Mouse (Mus musculus) embryonic facial prominence, embryonic 14.5 days (tissue): ENCODE data around the gene Spata31d1a. TPM values are rescaled to one million over a fixed set of nuclear protein-coding genes. Genes with fewer than 3 reads are reported as not detected.

Experiments used
- ATAC-seq: fragments of 200-750 bp; cut with Nextera tagmentation; 2 replicates; pipeline ENCODE4 v1.8.0; 2017; ENCODE audit warnings: low read depth, moderate number of reproducible peaks, moderate TSS enrichment
- DNase-seq: peaks from one replicate; pipeline ENCODE4 v3.0.0-alpha.2; 2015; ENCODE audit warnings: low spot score
- H3K27ac ChIP-seq: fragments of 300-500 bp; sonication (generic); replicated peaks from 2 replicates; pipeline ENCODE4 v1.5.1; 2014; ENCODE audit warnings: low read depth, mild to moderate bottlenecking, low read length, moderate library complexity
- H3K27me3 ChIP-seq: fragments of 300-500 bp; sonication (generic); replicated peaks from 2 replicates; pipeline ENCODE4 v1.6.1; 2014; ENCODE audit warnings: low read length; ENCODE audit not compliant: control insufficient read depth, insufficient read depth
- H3K36me3 ChIP-seq: fragments of 300-500 bp; sonication (generic); 2 replicates; pipeline ENCODE4 v1.6.1; 2014; ENCODE audit warnings: low read length, mixed read lengths; ENCODE audit not compliant: control insufficient read depth, insufficient read depth
- H3K4me1 ChIP-seq: fragments of 300-500 bp; sonication (generic); 2 replicates; pipeline ENCODE4 v1.6.1; 2014; ENCODE audit warnings: antibody characterized with exemption, low read length; ENCODE audit not compliant: control insufficient read depth, insufficient read depth
- H3K4me2 ChIP-seq: fragments of 300-500 bp; sonication (generic); 2 replicates; pipeline ENCODE4 v1.6.1; 2014; ENCODE audit warnings: low read depth, mild to moderate bottlenecking, low read length, moderate library complexity, mixed read lengths
- H3K4me3 ChIP-seq: fragments of 300-500 bp; sonication (generic); 2 replicates; pipeline ENCODE4 v1.5.1; 2014; ENCODE audit warnings: low read depth, mild to moderate bottlenecking, low read length
- H3K9ac ChIP-seq: fragments of 300-500 bp; sonication (generic); 2 replicates; pipeline ENCODE4 v1.6.1; 2014; ENCODE audit warnings: low read depth, mild to moderate bottlenecking, low read length, moderate library complexity, mixed read lengths
- H3K9me3 ChIP-seq: fragments of 300-500 bp; sonication (generic); 2 replicates; pipeline ENCODE4 v1.6.1; 2016; ENCODE audit warnings: low read length; ENCODE audit not compliant: control insufficient read depth
- WGBS: fragments of 180-500 bp; shearing (Covaris S2); extraction: QIAGEN DNeasy Blood & Tissue Kit; methylation state at CpG from one replicate; pipeline ENCODE4 v1.1.7; 2014; 5-methylcytosine and 5-hydroxymethylcytosine counted together
- polyA plus RNA-seq: library from polyadenylated mRNA; unstranded; fragments of >200 nt; fragmentation: Nextera tagmentation; extraction: Ambion mirVana; gene quantifications from 2 replicates; pipeline ENCODE4 v1.2.1, GENCODE M21; 2014

Spata31d1a gene
- polyA plus RNA-seq, 1 experiment from 2014 or later, result 0.22 TPM

DNA sequence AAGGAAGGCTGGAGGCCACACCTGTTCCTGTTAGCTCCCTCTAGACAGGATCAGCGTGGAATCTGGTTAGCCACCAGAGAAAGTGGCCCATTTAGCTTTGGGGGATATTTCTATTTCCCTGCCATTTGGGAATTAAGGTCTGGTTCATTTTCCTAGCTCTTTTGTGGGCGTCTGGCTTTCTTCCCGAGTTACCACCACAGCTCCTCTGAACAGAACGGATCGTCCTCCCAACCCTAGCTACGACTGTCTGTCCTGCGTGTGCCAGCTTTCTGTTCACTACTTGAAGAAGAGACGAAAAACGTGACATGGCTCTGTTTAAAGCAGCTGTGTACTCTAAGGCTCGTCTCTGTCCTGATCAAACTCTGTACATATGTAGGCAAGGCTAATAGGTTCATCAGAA lies 40.2 kb downstream of the Spata31d1a start:
- WGBS, result 81% methylated on average over 10 of the region's 10 CpGs
- Histone ChIP-seq H3K27me3 (no peaks in the 10 kb centered on the region), H3K27ac (no peak overlapping the region), H3K9me3 (no peaks in the 10 kb centered on the region), H3K4me1 (peaks cover 16% of the 10 kb centered on the region), H3K9ac (no peak overlapping the region), H3K36me3 (0 out of 2 replicates have a peak, but pooled peaks cover 2% of the 10 kb centered on the region), H3K4me2 (no peak overlapping the region), H3K4me3 (no peak overlapping the region)
- DNase-seq, result no peak
- no peak for ATAC-seq

DNA sequence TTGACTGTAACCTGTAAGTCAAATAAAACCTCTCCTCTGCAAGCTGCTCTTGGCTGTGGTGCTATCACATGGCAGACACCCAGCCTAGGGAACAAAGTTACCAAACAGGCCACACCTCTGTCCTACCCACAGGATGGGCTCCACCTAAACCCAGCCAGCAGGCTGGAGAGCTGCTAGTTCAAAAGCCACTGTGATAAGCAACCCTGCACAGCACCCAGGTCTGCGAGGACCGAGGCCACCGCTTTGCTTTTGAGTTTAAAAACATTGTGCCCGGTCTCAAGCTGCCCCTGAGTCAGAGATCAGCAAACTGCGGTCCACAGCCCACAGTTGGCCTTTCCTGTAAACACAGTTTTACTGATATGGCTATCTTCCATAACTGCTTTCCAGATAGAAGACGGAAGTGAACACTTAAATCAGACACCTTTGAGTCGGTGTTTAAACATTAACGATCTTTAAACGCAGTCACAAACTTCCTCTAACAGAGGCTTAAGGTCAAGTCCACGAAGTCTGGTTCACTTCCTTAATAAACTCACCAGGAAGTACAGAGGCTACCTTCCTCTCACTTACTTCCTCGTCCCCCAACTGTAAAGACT lies 41.5 kb downstream of the Spata31d1a start:
- ATAC-seq (no peak; the same call in 1 of the 2 replicates), DNase-seq (no peak)
- peak overlapping the region; percentile 40; the same call in 1 of the 2 replicates for H3K27ac ChIP-seq
- H3K4me2 ChIP-seq, result no peak overlapping the region
- 74% methylated on average over 11 of the region's 11 CpGs for WGBS
- no peak overlapping the region for H3K9ac ChIP-seq
- H3K27me3 ChIP-seq, result no peaks in the 10 kb centered on the region
- H3K9me3 ChIP-seq, result no peaks in the 10 kb centered on the region
- H3K4me3 ChIP-seq, result no peak overlapping the region
- peaks cover 15% of the 10 kb centered on the region; the same call in 1 of the 2 replicates for H3K36me3 ChIP-seq
- H3K4me1 ChIP-seq, result peaks cover 9% of the 10 kb centered on the region

DNA sequence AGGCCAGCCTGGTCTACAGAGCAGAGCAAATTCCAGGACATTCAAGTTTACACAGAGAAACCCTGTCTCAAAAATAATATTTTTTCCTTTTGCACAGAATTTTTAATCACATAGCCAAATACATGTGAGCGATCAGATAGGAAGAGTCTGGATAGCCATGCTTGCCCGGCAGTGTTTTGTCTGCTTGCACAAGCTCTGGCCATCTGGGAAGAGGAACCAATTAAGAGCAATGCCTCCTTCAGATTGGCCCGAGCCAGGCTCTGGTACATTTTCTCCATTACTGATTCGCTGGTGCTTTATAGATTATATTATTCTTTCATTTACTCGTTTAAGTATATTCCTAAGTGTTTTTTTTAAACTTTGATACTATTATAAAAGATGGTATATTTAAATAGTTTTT lies 42.4 kb downstream of the Spata31d1a start:
- Histone ChIP-seq H3K4me1 (peaks cover 4% of the 10 kb centered on the region; the same call in 1 of the 2 replicates), H3K4me3 (no peak overlapping the region), H3K27ac (no peak overlapping the region), H3K9ac (no peak overlapping the region), H3K27me3 (no peaks in the 10 kb centered on the region), H3K9me3 (no peaks in the 10 kb centered on the region), H3K4me2 (no peak overlapping the region), H3K36me3 (peaks cover 23% of the 10 kb centered on the region; the same call in 1 of the 2 replicates)
- 85% methylated on average over 5 of the region's 5 CpGs for WGBS
- DNase-seq (no peak), ATAC-seq (no peak)

DNA sequence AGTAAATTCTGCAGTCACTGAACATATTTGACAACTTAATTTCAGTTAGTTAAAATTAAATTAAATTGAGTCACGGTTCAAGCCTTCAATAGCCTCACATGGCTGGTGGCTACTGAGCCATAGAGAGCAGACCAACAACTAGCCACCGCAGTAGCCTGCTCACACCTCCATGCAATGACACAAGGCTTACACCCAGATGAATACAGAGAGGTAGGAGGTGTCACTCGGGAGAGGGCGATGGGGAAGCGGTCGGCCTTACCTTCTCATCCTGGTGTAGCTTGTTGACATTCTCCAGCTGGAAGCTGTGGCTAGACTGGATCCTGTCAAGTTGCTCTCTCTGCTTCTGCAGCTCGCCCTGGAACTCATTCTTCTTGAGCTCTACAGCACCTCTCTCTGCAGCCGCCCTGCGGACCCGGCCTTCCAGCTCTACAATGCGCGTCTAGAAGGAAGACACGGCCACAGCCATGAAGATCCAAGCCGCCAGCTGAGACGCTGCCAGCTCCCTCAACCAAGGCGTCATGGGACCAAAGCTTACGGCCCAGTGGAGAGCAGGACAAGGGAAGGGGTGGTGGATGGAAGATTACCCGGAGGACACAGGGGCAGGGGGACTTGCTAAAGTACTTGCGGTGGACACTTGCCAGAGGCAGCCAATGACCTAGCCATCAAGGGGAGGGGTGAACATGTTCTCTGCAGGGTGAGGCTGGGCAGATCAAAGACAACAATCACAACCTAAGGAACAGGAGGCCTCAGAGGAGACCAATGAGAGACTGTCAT lies 46.0 kb downstream of the Spata31d1a start:
- no peak overlapping the region for H3K4me3 ChIP-seq
- H3K27ac ChIP-seq, result no peak overlapping the region
- peaks cover 37% of the 10 kb centered on the region for H3K36me3 ChIP-seq
- H3K9ac ChIP-seq, result no peak overlapping the region
- ATAC-seq (no peak), DNase-seq (no peak)
- H3K27me3 ChIP-seq, result no peaks in the 10 kb centered on the region
- WGBS, result 94% methylated on average over 19 of the region's 19 CpGs
- no peaks in the 10 kb centered on the region for H3K9me3 ChIP-seq
- H3K4me2 ChIP-seq, result no peak overlapping the region
- H3K4me1 ChIP-seq, result no peaks in the 10 kb centered on the region

DNA sequence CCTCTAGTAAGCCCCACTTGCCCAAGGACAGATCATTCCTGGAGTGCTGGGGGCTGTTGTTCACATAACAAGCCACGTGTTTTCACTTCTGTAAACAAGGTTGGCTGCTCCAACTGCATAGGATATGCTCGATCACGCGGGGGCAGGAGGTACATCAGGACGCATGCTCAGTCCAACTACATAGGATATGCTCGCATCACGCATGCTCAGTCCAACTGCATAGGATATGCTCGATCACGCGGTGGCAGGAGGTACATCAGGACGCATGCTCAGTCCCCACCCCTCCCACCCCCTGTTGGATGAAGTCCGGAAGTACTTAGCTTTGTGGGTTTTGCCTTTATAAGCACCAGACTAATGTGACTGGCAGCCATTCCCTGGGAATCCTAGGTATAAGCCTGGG lies 48.2 kb downstream of the Spata31d1a start:
- Histone ChIP-seq H3K27ac (no peak overlapping the region), H3K27me3 (no peaks in the 10 kb centered on the region), H3K9me3 (no peaks in the 10 kb centered on the region), H3K36me3 (peaks cover 45% of the 10 kb centered on the region), H3K9ac (no peak overlapping the region), H3K4me2 (no peak overlapping the region), H3K4me1 (no peaks in the 10 kb centered on the region), H3K4me3 (no peak overlapping the region)
- DNase-seq (no peak), ATAC-seq (no peak)
- WGBS, result 93% methylated on average over 12 of the region's 12 CpGs

DNA sequence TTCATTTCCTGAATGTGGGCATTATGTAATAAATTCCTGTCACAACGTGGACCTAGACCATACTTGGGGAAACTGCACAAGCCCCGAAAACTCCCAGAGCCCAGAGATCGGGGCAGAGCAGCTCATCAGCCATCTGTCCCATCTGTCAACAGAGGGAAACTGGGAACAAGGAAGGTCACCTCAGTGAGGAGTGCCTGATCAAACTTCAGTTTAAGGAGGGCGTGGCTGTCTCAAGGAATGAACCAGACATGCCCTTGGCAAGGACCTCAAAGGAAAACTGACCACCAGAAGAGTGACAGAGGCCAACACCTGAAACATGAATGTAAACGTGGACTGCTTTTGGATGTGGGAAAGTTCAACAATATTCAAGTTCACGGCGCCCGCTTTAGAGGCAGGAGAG lies 48.7 kb downstream of the Spata31d1a start:
- Histone ChIP-seq H3K4me3 (no peak overlapping the region), H3K27ac (no peak overlapping the region), H3K4me2 (no peak overlapping the region), H3K27me3 (no peaks in the 10 kb centered on the region), H3K36me3 (peaks cover 45% of the 10 kb centered on the region), H3K9me3 (no peaks in the 10 kb centered on the region), H3K9ac (no peak overlapping the region), H3K4me1 (no peaks in the 10 kb centered on the region)
- DNase-seq (no peak), ATAC-seq (no peak)
- 88% methylated on average over 8 of the region's 8 CpGs for WGBS

DNA sequence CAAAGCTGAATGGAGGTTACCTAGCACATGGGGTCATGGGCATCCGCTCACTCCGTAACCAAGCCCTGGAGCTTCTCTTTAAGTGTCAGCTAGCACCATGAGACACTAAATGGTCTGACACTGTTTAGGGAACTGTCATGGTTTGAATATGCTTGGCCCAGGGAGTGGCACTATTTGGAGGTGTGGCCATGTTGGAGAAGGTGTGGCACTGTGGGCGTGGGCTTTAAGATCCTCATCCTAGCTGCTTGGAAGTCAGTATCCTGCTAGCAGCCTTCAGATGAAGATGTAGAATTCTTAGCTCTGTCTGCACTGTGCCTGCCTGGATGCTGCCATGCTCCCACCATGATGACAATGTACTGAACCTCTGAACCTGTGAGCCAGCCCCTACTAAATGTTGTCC lies 49.8 kb downstream of the Spata31d1a start:
- Histone ChIP-seq H3K9ac (no peak overlapping the region), H3K36me3 (peaks cover 45% of the 10 kb centered on the region), H3K27me3 (no peaks in the 10 kb centered on the region), H3K4me1 (no peaks in the 10 kb centered on the region), H3K9me3 (no peaks in the 10 kb centered on the region), H3K27ac (no peak overlapping the region), H3K4me3 (no peak overlapping the region), H3K4me2 (no peak overlapping the region)
- DNase-seq (no peak), ATAC-seq (no peak)
- 99% methylated on average over 3 of the region's 3 CpGs for WGBS

DNA sequence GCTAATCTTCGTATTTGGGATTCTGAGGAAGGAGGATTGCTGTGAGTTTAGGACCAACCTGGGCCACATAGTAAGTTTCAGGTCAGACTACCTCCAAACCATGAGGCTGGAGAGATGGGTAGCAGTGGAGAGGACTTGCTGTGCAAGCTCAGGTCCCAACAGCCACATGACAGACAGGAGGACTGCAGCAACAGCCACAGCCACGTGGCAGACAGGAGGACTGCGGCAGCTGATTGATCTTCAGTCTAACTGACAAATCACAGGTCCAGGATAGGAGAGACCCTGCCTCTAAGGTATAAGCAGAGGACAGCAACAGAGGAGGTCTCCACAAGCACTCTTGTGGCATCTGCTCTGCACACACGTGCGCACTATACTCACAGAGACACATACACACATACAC lies 52.3 kb downstream of the Spata31d1a start:
- Histone ChIP-seq H3K9ac (no peak overlapping the region), H3K9me3 (no peaks in the 10 kb centered on the region), H3K27ac (no peak overlapping the region), H3K27me3 (no peaks in the 10 kb centered on the region), H3K4me1 (no peaks in the 10 kb centered on the region), H3K4me2 (no peak overlapping the region), H3K4me3 (no peak overlapping the region), H3K36me3 (peaks cover 22% of the 10 kb centered on the region)
- DNase-seq (no peak), ATAC-seq (peak; percentile 5; the same call in 1 of the 2 replicates)
- 86% methylated on average over 5 of the region's 5 CpGs for WGBS
